Mouse (Mus musculus) A20 (cell line): ENCODE results near the gene Dmac2.
A peak's percentile ranks its signal among the peaks of the same experiment; 100 is the strongest.

ENCODE experiments used
- DNase-seq: peaks from one replicate; pipeline ENCODE4 v3.0.0-alpha.2; 2011; ENCODE audit warnings: low read depth, low spot score

Gene Dmac2

DNA sequence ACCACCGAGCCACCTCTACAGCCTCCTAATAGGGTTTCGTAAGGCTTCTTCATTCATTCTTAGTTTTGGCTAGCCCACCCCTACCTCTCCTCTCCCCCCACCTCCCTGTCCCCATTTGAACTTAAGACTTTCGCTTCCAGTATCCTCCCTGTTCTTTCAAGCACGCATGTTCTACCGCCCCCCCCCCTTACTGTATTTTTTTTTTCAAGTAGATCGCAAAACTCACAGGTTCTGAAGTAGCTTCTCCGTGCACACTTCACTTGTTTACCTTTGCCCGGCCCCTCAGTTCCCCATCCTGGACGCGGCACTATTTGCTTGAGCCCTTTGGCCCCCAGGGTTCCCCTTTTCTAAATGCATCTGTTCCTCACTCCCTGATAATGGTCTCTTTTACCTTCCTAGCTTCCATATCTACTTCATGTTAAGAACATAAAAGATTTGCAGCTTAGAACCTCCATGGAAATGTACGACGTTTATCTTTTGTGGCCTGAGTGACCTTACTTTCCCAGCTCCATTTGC lies 33.1 kb downstream of the Dmac2 start:
- DNase-seq, result peak; percentile 54

DNA sequence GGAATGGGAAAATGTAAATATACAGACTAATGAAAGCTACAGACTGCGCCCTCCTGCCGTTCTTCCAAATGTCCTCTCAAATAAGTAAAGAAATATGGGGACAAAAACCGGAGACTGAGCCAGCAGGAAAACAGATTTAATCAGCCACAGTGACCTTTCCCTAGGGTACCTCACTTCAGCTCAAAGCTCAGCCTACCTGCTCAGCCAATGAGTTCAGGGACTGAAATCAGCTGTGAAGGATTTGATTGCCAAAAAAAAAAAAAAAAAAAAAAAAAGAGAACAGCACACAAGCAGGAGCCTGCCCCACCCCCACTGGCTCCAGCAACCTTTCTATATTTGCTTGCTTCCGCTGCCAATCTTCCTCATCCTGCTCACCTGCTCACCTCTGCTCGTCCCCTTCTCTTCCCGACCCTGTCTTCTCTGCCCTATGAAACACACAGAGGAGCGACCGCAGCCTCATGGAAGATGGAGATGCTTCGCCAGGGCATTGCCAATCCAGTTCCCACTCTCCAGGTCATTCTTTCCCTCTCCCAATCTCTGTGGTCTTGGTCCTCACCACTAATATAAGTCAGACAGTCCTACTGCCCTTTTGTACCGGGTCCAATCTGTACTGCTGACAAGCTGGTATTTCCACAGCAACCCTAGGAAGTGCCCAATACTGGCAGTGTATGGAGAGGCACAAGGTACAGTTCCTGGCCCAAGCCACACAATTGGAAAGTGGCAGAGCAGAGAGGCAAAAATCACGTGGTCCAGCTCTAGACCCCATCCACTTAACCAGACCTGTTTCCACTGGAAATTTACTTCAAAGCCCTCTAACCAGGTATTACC lies 36.6 kb downstream of the Dmac2 start:
- DNase-seq, result no peak

DNA sequence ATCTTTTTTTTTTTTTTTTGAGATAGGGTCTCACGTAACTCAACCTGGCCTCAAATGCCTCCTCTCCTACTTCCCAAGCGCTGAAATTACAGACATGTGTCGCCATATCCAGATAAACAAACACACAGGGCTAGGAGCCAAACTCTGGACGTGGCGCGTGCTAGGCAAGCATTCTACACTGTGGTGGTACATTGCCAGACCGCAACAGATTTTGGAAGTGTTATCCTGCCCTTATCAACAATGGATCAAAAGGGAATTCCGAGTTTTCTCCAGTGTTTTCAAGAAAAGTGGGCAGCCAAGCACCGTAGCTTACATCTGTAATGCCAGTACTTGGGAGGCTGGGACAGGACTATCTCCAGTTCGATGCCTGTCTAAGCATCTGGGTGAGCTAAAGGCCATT lies 38.6 kb downstream of the Dmac2 start:
- DNase-seq, result no peak

DNA sequence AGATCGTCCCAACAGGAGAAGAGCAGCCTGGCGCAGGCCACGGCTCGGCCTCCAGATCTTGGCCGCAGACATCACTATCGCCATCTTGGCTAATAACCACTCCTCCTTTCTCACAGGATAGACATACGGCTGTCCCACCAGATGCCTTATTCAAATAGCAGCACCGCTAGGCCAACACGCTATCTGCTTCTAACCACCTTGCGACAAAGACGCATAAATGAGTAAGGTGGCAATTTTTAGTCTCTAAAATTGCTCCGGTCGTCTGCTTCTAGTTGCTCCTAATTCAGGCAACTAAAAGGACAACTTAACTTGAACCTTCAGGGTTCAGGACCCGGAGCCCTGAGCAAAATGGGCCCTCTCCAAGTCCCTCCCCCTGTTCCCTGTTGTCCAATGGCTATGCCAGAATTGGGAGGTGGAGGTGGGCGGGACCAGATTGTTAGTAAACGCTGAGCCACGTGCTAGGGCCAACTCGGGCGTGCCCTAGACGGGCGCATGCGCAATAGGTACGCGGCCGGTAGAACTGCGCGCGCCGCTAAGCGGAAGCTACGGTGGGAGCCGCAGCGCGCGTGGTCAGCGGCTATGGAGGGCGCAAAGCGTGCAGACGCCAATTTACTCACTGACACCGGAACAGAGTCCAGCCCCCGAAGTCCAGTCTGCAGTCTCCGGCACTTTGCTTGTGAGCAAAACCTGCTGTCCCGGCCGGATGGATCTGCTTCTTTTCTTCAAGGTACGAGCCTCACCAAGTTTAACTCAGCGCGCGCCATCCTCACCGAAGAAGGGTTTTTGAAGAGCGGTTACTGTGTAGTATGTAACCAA lies 39.7 kb downstream of the Dmac2 start, which contains the start of the genes Bckdha and Exosc5:
TSS of gene Bckdha (minus strand) at position 325 of the 816 bp plus-strand sequence.
TSS of gene Exosc5 (plus strand) at position 508 of the 816 bp plus-strand sequence.
- peak; percentile 100 for DNase-seq

DNA sequence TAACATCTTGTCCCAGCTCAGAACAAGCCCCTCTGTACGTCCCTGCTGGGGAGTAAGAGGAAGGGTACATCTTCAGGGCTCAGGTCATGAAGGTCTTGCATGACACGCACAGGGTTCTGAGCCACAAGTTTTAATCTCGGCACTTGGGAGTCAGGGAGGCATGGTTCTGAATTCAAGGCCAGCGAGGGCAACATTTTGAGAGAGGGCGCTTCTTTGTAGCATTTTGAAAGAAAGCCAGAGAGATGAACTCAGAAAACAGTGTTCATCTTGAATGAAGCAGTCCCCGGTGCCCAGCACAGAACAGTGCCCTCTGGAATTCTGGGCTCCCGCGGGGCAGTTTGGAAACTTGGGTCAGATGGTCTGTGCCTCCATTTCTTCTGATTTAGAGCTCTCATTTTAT lies 47.2 kb downstream of the Dmac2 start:
- DNase-seq, result no peak

DNA sequence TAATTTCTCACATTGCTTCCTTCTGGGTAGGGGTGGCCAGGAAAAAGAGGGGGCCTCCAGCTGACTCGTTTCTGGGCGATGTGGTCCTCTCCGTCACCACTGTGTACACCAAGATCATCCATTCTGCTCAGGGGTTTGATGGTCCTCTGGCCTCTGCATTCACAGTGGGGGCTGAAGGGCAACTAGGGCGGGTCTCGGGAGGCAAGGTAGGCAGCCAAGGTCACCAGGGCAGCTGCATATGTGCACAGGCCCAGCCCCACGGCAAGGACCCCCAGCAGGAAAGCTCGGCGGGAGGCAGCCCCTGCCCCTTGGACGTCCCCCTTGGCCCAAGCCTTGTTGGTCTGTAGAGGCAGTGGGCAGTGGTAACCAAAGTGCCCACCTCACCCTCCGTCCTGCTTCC lies 49.9 kb downstream of the Dmac2 start:
- DNase-seq, result no peak

DNA sequence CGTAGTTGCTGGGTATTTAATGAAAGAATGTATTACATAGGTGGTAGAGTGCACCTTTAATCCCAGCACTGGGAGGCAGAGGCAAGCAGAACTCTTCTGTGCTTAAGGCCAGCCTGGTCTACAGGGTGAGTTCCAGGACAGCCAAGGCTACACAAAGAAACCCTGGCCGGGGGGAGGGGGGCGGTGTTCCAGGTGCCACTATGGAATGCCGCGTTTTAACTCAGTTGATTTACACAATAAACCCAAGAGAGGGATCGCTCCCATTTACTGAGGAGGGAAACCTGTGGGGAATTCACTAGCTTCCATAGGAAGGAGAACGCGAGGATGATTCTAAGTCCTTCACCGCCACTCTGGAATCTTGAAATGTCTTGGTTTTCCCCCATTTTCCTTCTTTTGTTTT lies 50.4 kb downstream of the Dmac2 start:
- no peak for DNase-seq

DNA sequence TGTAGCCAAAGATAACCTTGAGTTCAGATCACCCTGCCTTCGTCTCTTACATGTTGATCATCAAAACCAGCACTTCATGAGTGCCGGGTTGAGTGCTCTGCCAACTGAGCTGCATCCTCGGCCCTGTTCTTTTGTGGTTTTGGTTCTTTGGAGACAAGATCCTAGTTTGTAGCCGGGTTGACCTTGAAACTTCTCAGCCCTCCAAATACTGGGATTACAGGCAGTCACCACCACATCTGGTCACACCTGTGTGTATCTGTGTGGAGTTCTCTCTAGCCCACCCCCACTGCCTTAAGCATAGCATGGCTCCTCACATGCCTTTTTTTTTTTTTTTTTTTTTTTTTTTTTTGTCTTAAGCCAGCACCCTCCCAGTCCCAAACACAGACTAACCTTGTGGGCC lies 50.9 kb downstream of the Dmac2 start:
- DNase-seq, result no peak

DNA sequence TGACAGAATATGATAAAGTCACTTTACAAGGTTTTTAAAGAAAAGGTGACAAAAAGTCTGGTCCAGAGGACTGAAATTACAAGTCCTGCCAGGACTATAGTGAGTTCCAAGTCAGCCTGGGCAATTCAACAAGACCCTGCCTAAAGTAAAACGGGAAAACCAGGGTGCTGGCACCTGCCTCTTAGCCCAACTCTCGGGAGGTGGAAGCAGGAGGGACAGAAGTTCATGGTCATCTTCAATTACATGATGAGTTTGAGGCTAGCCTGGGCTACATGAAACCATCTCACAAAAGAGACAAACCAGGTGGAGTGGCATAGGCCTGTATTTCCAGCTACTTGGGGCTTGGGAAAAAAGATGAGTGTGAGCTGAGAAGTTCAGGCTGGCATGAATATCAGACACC lies 52.5 kb downstream of the Dmac2 start:
- DNase-seq, result no peak

DNA sequence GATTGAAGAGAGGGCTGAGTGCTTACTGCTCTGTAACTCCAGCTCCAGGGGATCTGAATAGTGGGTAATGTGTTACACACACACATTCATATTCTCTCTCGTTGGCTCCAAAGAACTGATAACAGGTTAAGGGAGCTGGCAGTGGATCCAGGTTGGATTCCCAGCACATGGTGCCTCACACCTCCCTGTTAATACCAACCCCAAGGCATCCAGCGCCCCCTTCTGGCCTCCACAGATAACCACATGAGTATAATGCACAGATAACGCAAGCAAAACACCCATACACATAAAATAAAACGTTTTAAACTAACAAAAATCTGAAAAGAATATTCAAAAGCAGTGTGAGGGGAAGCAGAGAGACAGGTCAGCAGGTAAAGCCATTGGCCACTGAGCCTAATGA lies 53.2 kb downstream of the Dmac2 start:
- DNase-seq, result peak; percentile 47

DNA sequence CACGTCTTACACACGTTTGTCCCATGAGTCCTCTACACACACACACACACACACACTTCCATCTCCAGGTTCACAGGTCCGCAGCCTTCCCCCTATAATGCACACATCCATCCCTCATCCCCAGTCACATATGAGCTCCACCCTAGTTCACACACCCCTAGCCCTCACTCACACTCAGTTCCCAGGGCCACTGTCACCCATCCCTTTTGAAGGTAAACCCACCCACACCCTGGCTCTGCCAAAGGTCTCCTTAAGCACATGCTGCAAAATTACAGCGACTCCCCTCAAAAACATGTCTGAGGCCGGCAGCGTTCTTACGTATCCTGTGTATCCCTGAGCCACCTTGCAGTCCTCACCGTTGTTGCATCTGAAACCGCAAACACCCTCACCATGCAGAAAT lies 55.1 kb downstream of the Dmac2 start:
- no peak for DNase-seq

DNA sequence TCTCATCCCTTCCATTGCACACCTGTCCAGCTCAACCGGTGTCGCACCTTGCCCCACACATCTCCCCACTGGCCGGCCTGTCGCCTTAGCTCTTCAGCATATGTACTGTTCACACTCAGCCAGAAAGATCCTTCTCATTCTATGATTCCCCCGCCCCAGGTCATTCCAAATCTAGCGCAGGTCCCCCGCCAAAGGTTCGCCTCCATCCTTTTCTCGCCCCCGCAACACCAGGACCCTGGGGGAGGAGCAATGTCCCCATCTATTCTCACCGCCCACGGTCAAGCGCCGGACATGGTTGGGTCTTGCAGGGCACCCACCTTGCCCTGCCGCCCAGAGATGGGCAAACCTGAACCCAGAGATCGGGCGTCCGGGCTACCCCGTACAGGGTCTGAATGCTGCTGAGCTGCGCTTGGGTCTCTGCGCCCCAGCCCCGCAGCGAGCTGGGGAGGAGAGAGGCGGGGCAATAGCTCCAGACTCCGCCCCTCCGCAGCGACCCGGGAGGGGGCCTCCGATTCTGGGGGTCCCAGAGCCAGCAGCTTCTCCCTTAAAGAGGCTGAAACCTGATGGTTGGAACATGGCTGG lies 55.6 kb downstream of the Dmac2 start, which contains the start of gene Tmem91:
TSS of gene Tmem91 (minus strand) at position 448 of the 582 bp plus-strand sequence.
- DNase-seq, result no peak
